Mouse (Mus musculus) retina, postnatal 7 days (tissue): ENCODE measurements at regions not wholly inside any gene's neighbourhood (a gene's known extent, or its start where the extent isn't known, plus 50 kb on each side); places are given as distances from the start of the nearest gene placed in this dataset.

Source experiments
- DNase-seq: peaks from one replicate; pipeline ENCODE4 v3.0.0-alpha.2; 2012; ENCODE audit warnings: low read depth, low spot score

- DNase-seq, result no peak
Observed at GRCm38 (mm10) chr8:49631286-49631685, 787.5 kb upstream of the Tenm3 start.

GRCm38 (mm10) chr8:49627966-49628495, 784.3 kb upstream of the Tenm3 start:
- DNase-seq, result no peak

GRCm38 (mm10) chr8:49595501-49595900, 751.8 kb upstream of the Tenm3 start:
- no peak for DNase-seq

- DNase-seq, result no peak
Observed at GRCm38 (mm10) chr8:49567423-49567822, 723.7 kb upstream of the Tenm3 start.

- DNase-seq, result no peak
Observed at GRCm38 (mm10) chr8:49563499-49564279, 719.9 kb upstream of the Tenm3 start.

- no peak for DNase-seq
Observed at GRCm38 (mm10) chr8:49562976-49563375, 719.2 kb upstream of the Tenm3 start.

- DNase-seq, result no peak
Observed at GRCm38 (mm10) chr8:49555724-49556457, 712.1 kb upstream of the Tenm3 start.

- DNase-seq, result no peak
Observed at GRCm38 (mm10) chr8:49553175-49553574, 709.4 kb upstream of the Tenm3 start.

- no peak for DNase-seq
Observed at GRCm38 (mm10) chr8:49543321-49543720, 699.6 kb upstream of the Tenm3 start.

GRCm38 (mm10) chr8:49541337-49541736, 697.6 kb upstream of the Tenm3 start:
- DNase-seq, result no peak

- no peak for DNase-seq
Observed at GRCm38 (mm10) chr8:49533412-49534351, 689.9 kb upstream of the Tenm3 start.

GRCm38 (mm10) chr8:49529294-49529693, 685.5 kb upstream of the Tenm3 start:
- no peak for DNase-seq

GRCm38 (mm10) chr8:49492906-49493305, 649.2 kb upstream of the Tenm3 start:
- no peak for DNase-seq

GRCm38 (mm10) chr8:49485284-49485683, 641.5 kb upstream of the Tenm3 start:
- no peak for DNase-seq

- no peak for DNase-seq
Observed at GRCm38 (mm10) chr8:49481476-49481992, 637.8 kb upstream of the Tenm3 start.

GRCm38 (mm10) chr8:49465911-49466518, 622.3 kb upstream of the Tenm3 start:
- peak; percentile 44 for DNase-seq

- DNase-seq, result no peak
Observed at GRCm38 (mm10) chr8:49465070-49465469, 621.3 kb upstream of the Tenm3 start.

GRCm38 (mm10) chr8:49462602-49463001, 618.9 kb upstream of the Tenm3 start:
- no peak for DNase-seq

GRCm38 (mm10) chr8:49461724-49462473, 618.1 kb upstream of the Tenm3 start:
- no peak for DNase-seq

- no peak for DNase-seq
Observed at GRCm38 (mm10) chr8:49445444-49445843, 601.7 kb upstream of the Tenm3 start.
